Mouse (Mus musculus): Measurements from ENCODE around the gene Eya2.

Eya2 gene

GRCm38 (mm10) chr2:165716688-165717087 lies 121.9 kb downstream of the Eya2 start:
- DNase-seq (ENCODE audit: low read depth, low spot score): no peak

DNA sequence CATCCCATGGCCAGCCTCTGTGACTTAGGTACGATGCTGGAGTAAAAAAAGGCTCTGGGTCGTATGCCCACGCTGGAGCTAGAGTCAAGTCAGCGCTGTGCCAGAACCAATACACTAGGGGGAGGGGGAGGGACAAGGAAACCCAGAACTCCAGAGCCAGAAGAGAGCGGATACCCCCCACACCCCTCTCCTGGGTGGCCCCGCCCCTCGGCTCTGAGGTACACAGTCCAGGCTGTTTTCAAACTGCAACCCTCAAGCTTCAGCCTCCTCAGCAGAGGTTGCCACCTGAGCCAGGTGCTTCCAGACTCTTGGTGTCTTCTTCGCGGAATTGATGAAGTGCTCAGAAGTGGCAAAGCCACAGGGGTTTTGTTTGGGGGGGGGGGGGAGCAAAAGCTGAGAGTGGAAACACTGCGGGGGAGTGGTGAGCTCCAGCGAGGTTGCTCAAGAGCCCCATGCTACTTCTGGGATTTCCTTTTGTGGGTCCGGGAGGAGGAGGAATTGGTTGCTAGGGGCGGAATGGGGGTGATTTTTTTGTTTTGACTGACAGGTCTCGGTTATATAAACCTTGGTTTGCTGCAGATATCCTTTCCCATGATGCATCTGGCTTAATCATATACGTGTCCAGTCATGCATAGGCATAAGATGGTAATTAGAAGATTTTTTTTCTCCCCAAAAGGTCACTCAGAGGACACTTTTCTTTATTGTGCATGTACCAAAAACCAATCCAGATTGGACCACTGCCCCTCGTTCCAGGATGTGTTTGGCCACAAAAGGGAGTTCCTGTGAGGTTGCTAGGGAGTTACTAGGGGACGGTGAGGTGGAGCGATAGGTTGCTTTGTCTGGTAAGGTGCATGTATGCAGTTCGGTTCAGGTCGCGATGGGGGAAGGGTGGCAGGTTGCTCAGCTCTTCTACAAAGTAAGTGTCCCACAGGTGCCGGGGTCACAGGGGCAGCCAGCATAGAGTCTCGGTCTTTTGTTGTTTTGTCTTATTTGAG lies 122.6 kb downstream of the Eya2 start:
- no peak for DNase-seq (ENCODE audit: low read depth, low spot score)

- DNase-seq (ENCODE audit: low read depth, low spot score): no peak
Measured at GRCm38 (mm10) chr2:165719382-165719781, 124.5 kb downstream of the Eya2 start.

- no peak for DNase-seq (ENCODE audit: low read depth, low spot score)
Measured at GRCm38 (mm10) chr2:165721941-165722340, 127.1 kb downstream of the Eya2 start.

DNA sequence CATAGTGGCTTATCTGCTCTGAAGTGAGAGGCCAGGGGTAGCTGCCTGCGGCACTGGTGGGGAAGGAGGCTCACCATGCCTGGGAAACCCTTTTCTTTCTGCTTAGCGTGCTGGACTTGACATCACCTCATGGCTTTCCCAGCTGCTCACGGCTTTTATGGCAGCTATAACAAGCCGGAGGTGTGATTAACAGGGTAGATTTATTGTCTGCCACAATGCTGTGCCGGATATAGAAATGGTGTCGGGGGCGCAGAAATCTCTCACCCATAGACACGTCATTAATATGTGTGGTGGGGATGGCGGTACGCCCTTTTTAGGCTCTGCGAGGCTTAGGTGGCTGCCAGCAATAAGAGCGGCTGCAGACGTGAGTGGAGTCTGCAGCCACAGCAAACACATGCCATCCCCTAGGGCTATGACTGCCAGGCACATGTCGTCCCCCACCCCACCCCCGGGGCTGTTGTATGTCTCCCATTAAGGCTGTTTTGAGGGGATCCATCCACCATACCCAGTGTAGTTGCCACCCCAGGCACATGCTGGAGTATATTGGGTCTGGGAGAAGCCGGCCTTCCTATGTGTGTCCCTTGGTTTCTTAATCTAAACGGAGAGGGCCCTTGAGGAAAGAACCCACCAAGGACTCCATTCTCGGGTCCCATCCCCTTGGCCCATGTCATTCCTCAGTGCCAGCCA lies 137.9 kb downstream of the Eya2 start:
- DNase-seq (ENCODE audit: low read depth, low spot score): no peak

DNA sequence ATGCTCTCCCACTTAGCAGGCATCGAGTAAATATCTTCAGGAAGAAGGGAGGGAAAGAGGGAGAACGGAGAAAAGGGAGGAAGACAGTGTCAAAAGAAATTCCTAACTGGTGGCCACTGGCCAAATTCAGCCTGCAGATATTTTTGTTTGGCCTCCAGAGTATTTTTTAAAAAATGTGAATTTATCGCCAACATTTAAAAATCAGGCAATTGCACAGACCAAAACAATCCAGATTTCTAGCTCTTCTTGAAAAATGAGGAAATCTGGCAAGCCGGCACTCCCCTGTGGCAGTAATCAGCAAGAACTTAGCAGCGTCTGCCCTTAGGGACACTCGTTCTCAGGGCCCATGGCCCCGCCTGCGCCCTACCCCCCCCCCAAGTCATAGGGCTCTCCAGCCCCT lies 138.9 kb downstream of the Eya2 start:
- DNase-seq (ENCODE audit: low read depth, low spot score): no peak

GRCm38 (mm10) chr2:165736297-165736696 lies 141.5 kb downstream of the Eya2 start:
- no peak for DNase-seq (ENCODE audit: low read depth, low spot score)

- no peak for DNase-seq (ENCODE audit: low read depth, low spot score)
Measured at GRCm38 (mm10) chr2:165740381-165740780, 145.5 kb downstream of the Eya2 start.

DNA sequence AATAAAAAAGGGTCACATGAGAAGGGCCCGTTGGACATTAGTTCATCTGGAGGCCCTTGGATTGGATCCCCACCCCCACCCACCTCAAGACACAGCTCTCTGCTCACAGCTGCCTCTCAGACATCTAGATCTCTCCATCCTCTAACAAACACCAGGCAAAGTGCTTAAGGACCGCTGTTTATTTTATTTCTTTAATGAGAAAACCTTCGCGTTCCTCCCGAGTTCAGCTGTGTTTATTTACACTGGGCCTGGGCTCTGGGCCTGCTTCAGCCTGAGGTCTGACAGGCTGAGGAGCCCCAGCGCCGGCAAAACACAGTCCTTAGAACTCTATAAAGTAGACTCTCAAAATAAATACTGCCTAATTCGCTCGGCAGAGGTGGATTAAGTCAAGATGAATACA lies 146.2 kb downstream of the Eya2 start:
- no peak for DNase-seq (ENCODE audit: low read depth, low spot score)

GRCm38 (mm10) chr2:165741526-165742050 lies 146.8 kb downstream of the Eya2 start:
- no peak for DNase-seq (ENCODE audit: low read depth, low spot score)

- DNase-seq (ENCODE audit: low read depth, low spot score): no peak
Measured at GRCm38 (mm10) chr2:165742210-165742786, 147.5 kb downstream of the Eya2 start.

DNA sequence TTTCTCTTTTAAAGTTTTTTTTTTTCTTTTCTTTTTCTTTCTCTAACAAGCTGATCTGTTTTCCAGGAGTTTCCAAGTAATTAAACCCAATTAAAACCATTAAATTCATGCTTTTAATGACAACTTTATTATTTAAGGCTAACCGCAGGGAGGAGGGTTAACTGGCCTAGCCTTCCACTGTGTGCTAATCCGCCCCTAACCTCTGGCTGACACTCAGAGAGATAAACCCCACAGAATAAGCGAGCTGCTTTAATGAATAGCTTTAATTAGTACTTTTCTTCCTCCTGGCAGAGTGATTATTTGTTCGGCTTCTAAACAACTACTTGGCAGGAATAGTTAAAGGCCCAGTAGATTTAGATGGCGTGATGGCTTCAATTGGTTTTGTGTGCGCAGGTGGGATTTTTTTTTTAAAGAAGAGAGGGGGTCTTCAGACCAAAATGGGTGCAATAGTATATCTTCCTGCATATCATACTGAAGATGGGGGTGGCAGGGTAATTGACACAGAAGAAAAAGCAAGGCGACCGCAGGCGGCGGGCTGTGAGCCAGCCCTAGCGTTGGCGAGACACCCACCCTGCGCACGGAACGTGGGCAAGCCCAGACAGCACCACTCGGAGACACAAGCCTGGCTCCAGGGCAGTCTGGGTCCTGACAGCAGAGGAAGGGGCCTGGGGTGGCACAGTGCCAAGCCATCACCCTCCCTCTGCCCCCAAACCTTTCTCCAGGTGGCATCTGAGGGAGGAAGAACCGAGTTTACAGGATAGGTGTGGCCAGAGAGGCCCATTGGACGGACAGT lies 150.7 kb downstream of the Eya2 start:
- no peak for DNase-seq (ENCODE audit: low read depth, low spot score)

DNA sequence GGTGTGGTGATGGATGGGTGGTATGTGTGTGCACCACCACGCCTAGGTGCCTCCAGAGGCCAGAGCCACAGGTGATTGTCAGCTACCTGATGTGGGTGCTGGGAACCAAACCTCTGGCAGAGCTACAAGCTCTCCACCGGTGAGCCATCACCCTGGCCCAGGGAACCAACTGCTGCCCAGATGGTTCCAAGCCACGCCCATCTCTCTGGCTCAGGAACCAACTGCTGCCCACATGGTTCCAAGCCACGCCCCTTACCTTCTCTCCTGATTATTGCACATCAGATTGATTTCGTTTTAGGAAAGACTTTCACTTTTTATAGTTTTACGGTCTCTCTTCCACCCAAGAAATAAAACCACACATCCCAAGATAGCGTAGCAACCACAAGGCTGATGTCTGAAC lies 153.1 kb downstream of the Eya2 start:
- no peak for DNase-seq (ENCODE audit: low read depth, low spot score)

GRCm38 (mm10) chr2:165748426-165748825 lies 153.6 kb downstream of the Eya2 start:
- no peak for DNase-seq (ENCODE audit: low read depth, low spot score)

- DNase-seq (ENCODE audit: low read depth, low spot score): no peak
Measured at GRCm38 (mm10) chr2:165751068-165751467, 156.2 kb downstream of the Eya2 start.

DNA sequence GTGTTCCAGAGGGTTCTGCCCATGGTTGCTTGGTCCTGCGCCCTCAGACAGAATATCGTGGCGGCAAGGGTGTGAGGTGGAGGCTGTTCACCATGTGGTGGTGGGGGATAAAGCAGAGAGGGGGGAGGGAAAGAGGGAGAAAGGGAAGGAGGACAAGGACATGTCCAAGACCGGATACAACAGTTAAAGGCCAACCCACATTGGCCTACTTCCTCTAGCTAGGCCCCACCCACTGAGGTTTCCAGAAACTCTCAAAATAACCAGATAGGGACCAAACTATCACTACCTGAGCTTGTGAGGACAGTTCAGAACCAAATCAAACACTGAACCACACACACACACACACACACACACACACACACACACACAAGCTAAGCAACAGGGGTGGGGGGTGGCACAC lies 157.9 kb downstream of the Eya2 start:
- DNase-seq (ENCODE audit: low read depth, low spot score): no peak

DNA sequence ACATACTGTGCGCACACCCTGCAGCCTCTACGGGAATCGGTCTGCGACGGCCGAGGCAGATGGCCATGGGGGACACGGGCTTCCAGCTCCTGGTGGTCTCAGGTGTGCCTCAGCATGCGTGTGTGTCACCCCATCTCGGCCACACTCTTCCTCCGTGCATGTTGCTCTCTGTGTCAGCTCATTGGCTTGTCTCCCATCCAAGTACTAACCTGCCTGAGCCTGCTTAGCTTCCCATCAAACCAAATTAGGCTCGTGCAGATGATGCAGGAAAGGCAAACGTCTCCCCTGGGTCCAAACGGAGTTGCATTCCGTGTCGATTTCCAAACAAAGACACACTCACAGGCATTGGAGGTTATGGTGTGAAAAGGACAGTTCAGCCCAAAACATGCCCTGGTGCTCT lies 163.0 kb downstream of the Eya2 start:
- DNase-seq (ENCODE audit: low read depth, low spot score): no peak

- no peak for DNase-seq (ENCODE audit: low read depth, low spot score)
Measured at GRCm38 (mm10) chr2:165758534-165758933, 163.7 kb downstream of the Eya2 start.

- no peak for DNase-seq (ENCODE audit: low read depth, low spot score)
Measured at GRCm38 (mm10) chr2:165759421-165759985, 164.7 kb downstream of the Eya2 start.

- no peak for DNase-seq (ENCODE audit: low read depth, low spot score)
Measured at GRCm38 (mm10) chr2:165768805-165769358, 174.1 kb downstream of the Eya2 start.

All from CD4-positive helper T cell, adult 2 months (primary cell).